Mouse (Mus musculus) embryo, embryonic 9.5 days (tissue): ENCODE measurements at regions not wholly inside any gene's neighbourhood (a gene's known extent, or its start where the extent isn't known, plus 50 kb on each side); places are given as distances from the start of the nearest gene placed in this dataset.

Experiments
- DNase-seq: peaks from one replicate; pipeline ENCODE4 v3.0.0-alpha.2; 2017; ENCODE audit errors: extremely low spot score

DNA sequence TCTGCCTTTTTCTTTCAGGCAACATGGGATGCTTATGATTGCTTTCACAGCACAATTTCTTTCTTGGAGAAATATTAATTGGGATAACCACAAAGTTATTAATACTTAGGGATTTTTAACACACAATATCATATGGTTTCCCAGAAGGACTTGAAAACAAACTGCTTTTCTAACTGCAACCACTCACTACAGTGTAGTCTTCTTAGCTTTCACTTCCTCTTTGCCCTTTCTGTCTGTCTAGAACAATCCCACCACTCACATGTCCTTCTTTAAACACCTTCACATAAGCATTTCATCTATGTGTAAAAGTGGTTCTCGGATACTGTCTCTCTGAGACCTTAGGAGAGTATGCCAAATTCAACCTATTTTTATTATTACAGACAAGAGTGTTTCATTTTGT is 204.3 kb downstream of the C1d start:
- no peak for DNase-seq

GRCm38 (mm10) chr11:17464875-17465274 is 207.5 kb downstream of the C1d start:
- peak; percentile 47 for DNase-seq

DNA sequence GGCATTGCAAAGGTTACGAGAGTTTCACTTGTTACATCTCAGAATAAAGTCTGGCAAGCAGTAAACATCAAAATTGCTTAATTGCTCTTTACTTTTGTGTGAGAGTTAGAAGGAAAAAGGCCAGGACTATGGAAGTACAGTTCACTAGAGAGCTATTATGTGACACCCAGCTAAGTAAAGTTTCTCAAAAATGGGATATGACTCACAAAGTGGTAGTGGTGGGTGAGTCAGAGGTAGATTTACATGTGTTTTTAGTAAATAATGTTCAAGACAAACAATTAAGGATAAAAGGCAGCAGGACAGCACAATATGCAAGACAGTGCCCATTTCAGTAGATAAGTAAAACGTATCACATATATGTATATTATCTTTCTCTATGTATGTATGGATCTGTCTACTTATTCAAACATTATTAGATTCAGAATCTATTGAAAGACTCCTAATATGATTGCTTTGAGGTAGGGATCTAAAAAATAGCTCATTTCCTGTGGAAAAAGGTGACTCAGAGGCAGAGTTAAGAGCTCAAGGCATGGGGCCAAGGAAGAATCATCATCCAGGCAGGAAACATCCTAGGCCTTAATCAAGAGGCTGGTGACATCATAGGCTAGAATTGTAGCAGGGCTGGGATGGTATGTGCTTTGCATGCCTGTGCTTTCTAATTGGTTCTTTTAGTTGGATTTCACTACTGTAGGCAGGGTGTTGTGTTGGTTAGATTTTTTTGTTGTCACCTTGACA is 211.2 kb downstream of the C1d start:
- no peak for DNase-seq

GRCm38 (mm10) chr11:17481436-17481996 is 224.1 kb downstream of the C1d start:
- no peak for DNase-seq

DNA sequence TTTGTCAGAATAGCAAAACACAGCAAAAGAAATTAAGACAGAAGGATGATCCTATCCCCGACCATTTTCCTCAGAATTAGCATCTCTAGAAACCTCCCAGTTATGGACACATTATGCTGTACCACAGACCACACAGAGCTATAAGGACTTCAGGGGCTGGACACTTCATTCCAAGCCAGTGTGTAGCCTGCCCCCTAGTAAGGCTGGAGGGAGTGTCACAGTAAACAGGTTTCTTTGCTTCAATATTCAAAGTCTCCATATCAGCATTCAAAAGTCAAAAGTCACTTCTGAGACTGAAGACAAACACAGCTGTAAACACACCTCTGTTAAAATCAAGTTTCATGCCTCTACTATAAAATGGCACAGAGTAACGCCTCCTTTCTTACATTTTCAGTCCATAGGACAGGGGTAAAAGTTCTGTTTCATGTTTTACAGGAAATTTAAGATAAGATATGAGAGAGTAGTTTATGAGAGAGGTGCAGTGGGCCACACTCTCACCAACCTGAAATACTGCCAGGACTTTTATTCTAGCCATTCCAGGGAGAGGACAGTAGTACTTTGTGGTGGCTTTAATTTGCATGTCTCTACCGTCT is 226.6 kb downstream of the C1d start:
- no peak for DNase-seq

DNA sequence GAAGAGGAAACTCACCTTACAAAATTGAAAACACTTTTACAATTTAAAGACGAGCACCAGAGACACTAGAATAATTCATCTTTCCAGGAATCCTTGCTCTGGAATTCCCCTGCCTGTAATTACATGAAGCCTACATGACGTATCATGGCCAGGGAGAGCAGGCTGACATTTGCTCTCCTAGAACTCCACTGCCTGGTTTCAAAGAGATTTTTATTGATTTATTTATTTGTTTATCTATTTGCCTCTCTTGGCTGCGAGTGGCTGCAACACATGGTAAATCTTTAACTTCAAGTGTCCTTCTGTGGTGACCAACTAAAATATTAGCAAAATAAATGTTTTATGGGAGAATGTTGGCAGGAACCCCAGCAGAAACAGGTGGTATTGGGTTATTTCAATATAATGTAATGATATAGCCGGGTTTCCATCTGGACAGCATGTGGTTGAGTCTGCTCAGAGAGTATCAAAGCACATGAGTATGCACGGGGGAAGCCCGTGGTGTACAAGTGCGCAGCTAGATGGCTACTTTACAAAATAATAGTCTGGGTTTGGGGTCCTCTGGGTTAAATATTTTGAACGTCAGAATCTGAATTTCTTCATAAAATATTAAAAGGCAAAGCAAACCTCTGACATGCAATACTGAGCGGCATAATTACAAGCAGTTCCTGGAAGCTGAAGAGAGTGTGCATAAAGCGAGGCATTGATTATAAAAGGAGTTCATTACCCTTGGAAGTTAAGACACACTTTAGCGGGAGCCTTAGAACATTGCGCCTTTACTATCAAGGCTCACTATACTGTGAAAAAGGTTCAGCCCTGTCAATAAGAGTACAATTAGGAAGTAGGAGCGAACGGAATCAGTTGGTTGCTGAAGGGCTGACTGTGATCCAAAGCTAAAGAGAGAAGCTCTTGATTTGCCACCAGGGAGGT is 244.0 kb downstream of the C1d start:
- DNase-seq = no peak

DNA sequence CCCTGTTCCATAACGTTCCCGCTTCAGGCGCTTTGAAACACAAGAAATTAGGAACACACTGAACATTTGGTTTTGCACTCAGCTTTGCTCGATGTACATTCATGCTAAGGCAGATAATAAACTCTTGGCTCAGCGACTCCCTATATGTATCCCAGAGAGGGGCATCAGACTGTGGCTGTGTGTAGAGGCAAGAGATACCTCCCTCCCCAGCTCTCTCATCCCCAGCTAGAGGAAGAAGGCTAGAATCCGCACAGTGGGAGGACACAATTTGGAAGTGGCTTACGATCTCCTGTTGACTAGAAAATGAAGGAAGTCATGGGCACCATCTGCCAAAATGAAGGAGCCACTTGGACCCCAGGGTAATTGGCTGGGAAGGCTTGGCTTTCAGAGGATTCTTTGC is 244.7 kb downstream of the C1d start:
- DNase-seq = no peak

DNA sequence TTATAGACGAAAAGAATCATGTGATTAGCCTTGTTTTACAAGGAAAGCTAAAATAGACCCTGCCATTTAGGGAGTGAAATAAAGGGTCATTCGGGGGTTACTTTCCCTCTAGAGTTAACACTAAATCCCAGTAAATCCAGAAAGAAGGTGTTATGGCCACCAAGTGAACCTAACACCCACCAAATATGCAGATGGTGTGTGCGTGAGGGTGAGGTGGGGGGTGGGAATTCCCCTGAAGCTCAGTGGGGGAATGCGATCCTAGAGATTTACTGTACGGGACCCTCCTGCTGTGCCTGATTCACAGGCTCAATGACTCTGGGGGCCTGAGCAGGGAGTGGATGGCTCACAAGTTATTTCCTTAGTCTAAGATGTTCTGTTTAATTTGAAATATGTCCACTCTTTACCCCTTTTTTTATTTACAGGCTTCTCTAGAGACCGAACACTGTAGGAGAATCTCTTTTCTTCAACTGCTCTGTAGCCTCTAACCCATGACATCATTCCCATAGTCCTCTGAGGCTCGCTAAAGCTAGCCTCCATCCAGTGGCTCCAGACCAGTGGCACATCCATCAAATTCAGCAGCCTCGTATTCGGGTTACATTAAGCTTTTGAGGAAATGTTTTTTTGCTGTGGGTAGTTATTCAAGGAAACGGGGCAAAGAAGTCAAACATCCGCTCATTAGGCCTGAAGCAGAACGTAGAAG is 265.0 kb downstream of the C1d start:
- DNase-seq = no peak

DNA sequence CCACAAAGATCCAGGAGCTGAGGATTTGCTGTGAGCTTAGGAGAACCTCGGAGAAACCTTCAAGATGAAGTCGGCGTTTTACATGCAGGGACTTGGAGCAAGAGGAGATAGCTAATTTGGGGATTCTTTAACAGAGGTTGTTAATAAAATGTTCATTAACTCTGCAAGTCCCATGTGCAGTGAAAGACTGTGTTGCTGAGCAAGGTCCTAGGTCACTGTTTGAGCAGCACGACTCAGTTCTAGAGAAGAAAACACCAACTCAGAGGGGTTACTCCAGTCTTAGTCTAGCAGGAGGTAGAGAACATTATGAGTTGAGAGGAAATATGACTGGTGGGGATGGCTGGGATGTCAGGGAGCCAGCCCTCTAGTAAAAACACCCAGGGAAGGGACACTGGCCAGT is 265.9 kb downstream of the C1d start:
- no peak for DNase-seq

- DNase-seq = no peak
Measured at GRCm38 (mm10) chr11:17524985-17525775, 267.8 kb downstream of the C1d start.

DNA sequence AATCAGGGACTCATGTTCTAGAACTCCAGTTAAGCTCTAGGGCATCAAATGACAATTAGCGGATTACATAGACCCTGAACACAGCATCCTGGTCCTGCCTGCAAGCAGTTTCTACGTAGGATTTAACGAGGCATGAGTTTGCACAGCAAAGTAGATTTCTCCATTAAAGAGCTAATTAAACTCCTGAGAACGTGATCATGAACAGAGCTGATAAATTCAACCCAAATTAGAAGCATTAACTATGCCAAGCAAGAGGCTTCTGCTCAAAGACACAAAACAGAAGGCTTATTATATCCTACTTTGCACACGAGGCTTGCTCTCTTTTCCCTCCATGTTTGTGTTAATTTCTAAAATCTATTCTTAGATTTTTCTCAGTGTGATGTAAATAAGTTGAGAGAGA is 269.1 kb downstream of the C1d start:
- no peak for DNase-seq

- no peak for DNase-seq
Measured at GRCm38 (mm10) chr11:17528609-17529008, 271.2 kb downstream of the C1d start.

DNA sequence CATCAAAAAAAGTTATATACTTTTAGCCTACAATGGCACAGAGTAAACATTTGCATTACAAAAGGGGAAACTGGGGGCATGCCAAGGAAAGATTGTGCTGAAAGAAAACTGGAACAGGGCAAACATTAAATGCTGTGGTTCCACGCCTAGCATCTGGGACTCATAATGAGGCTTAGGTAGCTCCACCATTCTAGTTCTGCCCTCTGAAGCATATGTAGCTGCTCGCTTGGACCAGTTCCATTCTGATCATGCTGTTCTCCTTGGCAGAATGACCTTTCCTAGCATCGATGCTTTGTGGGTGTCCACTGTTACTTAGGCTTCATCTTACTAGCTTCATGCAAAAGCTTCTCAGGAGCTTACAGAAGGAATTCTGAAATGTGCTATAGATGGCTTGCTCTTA is 276.3 kb downstream of the C1d start:
- DNase-seq = no peak

GRCm38 (mm10) chr11:17546286-17546685 is 288.9 kb downstream of the C1d start:
- no peak for DNase-seq

DNA sequence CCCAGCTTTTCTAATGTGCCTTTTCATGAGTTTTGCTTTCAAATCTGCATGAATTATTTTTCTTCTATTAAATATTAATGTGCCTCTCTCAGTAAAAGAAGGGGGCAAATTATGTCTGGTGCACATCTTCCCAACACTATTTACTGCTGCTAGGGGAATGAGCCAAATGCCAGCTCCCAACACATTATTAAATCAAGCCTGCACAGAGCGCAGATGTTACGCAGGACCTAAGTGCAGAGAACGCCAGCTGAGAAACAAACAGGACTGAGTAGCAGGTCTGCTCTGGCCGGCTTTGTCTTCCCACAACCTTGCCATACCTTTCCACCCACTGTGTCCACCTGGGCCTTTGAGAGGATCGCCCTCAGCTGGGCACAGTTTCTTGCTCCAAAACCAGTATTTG is 291.8 kb downstream of the C1d start:
- DNase-seq = no peak

DNA sequence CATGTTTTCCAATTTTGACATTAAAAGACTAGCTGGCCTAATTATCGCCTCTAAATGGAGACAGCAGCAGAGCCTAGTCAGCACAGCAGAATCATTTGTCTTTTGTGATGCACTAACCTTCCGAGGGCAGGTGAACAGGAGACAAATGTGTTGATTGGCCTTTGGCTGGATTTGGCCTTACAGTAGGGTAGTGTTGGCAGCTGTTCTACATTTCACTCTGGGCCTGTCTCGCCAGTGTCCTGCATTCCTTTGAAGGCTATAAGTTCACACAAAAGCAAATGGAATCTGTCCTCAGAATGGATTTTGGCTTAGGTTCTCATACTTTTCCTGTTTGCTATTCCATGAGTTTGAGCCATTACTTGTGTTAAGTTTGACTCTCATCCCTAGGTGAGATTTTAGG is 297.9 kb downstream of the C1d start:
- DNase-seq = no peak

GRCm38 (mm10) chr11:17591780-17592487 is 334.6 kb downstream of the C1d start:
- no peak for DNase-seq

DNA sequence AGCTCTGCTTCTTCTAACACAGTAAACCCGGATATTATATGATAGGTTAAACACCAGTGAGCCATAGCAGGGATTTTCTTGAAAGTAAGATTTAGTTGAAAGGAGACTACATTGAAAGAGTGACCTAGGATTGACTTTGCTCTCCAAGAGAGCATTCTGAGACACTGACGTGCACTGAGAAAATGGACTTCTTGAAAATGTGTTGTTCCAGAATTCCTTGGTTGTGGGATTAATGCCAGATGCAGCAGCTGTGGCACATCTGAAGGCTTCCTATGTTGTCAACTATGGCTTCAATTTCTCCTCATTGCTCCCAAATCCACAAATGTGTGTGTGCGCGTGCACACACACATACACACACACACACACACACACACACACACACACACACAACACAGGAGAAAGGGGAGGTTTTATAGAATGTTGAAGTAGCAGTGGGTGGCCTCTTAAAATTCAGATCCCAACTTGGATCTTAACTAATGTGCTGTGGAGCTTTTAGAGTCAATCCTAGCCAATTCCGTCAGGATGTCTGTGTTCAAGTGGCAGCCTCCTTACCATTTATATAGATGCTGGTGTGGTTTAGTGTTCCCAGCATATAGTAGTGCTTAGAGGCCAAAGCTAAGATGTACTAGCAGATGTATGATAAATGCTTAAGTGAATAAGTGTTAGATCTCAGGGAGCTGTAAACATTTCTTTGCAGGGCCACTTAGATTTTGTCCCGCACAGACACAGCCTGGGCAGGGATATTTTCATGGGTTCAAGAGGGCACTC is 346.5 kb downstream of the C1d start:
- no peak for DNase-seq

DNA sequence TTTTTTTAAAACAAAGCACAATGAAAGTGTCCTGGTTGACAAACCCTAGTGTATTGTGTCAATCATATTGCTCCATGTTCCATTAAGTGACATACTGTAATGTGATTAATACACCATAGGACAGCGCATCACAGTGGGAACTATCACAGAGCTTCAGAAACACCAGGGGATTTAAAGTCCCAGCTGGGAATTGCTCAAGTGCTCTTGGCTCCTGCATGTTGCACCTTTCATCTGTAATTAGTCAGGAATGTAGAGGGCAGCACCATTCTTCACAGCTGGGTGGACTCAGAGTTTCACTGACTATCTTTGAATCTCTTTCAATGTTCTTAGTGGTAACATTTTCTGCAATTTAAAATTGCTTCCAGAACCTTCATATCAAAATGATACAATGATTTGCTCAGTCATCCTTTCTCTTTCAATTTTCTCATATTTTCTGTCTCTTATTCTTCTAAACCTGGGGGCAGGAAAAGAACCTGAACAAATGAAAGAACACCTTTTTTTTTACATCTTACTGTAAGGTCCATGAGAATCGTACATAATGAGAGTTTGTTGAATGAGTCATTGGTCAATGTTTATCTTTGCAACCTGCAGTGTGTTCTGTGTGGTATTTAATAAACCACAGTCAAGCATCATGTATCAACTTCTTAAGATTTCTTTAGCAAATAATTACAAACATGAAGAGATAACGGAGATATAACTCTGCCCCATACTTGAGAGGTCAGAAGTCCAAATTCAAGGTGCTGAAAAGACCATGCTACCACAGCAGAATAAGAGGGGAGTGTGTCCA is 333.0 kb downstream of the Etaa1 start:
- DNase-seq = no peak
